Mouse (Mus musculus): Measurements from ENCODE around the gene Kif26b.

The Kif26b gene

GRCm38 (mm10) chr1:178542415-178542814 lies 13.5 kb downstream of the Kif26b start:
- DNase-seq: no peak

- DNase-seq: no peak
These were observed 14.3 kb downstream of the Kif26b start for GRCm38 (mm10) chr1:178542990-178543944.

DNA sequence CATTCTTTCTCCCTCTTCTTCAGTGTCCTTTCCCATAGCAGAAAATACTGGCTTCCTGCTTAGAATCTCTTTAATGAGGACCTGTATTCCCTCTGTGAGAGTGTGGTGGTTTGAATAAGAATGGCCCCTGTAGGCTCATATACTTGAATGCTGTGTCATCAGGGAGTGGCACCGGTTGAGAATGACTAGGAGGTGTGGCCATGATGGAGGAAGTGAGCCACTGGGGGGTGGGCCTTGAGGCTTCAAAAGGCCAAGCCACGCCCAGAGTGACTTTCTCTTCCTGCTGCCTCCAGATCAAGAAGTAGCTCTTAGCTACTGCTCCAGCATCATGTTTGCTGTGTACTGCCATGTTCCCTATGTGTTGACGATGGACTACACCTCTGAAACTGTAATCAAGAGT lies 15.7 kb downstream of the Kif26b start:
- no peak for DNase-seq

DNA sequence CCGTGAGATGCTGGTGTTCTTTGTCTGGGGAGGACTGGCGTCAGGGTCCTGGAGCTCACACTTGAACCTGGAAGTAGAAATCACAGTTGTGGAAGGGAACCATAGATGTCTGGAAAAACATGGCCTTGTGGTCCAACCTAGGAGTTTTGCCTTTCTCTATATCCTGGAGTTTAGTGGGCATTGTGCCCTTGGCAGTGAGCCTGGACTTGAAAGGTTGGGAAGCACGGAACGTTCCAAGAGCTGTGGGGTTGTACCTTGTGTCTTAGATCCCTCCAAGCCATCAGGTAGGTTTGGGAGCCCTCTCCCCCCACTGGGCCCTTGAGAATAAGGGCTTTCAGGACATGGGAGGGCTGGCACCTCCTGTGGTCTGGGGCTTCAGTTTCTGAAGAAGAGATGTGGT lies 20.7 kb downstream of the Kif26b start:
- DNase-seq: peak; percentile 65 to 73

- no peak for DNase-seq
These were observed 21.6 kb downstream of the Kif26b start for GRCm38 (mm10) chr1:178550477-178551047.

GRCm38 (mm10) chr1:178552278-178552897 lies 23.5 kb downstream of the Kif26b start:
- DNase-seq: no peak

- no peak for DNase-seq
These were observed 24.0 kb downstream of the Kif26b start for GRCm38 (mm10) chr1:178552898-178553284.

- peak; percentile 55 to 57 for DNase-seq
These were observed 27.3 kb downstream of the Kif26b start for GRCm38 (mm10) chr1:178556226-178556625.

DNA sequence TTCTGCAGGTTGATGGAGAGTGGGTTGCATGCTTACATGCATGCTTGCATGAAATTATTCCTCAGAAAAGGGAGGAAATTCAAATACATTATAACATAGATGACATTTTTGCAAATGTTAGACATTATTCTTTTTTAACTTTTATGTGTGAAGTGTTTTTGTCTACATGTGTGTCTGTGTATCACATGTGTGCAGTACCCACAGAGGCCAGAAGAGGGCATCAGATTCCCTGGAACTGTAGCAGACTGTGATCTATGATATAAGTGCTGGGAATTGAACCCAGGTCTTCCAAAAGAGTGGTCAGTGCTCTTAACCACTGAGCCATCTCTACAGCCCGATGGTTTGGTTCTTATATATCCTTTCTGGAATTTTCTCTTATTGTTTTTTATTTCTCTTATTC lies 31.1 kb downstream of the Kif26b start:
- DNase-seq: no peak

GRCm38 (mm10) chr1:178563834-178564233 lies 34.9 kb downstream of the Kif26b start:
- peak; percentile 27 to 53 for DNase-seq

DNA sequence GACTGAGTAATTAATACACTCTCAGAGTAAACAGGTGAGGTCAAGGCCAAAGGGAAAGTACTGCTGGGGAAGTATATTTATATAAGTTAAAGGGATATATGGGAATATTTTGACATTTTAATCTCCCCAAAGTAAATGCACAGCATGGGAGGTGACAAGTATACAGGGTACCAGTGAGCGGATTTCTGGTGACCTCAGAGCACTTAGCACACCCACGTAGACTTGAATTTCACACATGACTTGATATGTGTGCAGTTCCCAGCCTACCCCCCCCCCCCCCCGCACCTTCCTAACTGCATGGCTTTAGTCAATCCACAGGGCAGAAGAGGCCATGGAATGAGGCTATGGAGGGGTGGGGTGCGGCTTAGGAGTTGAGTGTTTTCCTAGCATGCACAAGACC lies 35.9 kb downstream of the Kif26b start:
- no peak for DNase-seq

DNA sequence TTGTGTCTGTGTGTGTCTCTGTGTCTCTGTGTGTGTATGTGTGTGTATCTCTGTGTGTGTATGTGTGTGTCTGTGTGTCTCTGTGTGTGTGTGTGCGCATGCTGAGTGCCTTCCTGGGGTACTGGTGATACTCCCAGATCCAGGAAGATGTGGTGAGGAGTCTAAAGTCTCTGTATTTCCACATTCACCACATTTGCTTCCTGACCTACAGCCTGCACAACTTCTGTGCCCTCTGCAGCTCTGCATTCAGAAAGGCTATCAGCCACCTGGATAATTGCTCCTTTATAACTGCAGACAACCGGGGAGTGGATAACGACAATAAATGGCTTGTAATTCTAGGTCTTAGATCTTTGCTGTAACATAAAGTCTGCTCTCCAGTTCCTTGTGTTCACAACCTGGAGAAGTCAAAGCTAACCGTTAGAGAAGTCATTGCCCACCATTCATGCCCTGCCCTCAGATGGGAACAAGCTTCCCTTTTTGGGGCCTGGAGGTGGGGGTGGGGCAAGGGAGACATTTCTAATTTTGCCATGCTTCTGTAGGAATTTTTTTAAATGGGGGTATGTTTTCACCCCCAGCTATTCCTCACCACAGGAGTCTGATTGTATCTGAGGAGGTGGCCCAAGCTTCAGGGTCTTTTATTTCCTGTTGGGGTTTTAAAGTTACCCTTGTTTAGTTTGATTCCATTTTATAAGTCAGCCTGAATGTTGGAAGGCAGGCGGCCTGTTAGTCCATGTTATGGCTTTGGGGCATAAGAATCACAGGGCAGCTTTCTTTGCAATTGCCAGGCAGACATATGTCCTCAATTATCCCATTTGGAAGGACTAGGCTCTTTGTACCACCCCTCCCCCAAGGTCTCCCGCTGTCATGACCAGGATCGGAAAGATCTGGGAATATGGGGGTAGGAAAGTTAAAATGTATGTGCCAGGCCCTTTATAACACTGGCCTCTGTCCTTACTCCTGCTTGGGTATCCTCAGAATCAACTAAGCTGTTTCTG lies 39.9 kb downstream of the Kif26b start:
- DNase-seq: no peak

- no peak for DNase-seq
These were observed 42.1 kb downstream of the Kif26b start for GRCm38 (mm10) chr1:178571009-178571408.

DNA sequence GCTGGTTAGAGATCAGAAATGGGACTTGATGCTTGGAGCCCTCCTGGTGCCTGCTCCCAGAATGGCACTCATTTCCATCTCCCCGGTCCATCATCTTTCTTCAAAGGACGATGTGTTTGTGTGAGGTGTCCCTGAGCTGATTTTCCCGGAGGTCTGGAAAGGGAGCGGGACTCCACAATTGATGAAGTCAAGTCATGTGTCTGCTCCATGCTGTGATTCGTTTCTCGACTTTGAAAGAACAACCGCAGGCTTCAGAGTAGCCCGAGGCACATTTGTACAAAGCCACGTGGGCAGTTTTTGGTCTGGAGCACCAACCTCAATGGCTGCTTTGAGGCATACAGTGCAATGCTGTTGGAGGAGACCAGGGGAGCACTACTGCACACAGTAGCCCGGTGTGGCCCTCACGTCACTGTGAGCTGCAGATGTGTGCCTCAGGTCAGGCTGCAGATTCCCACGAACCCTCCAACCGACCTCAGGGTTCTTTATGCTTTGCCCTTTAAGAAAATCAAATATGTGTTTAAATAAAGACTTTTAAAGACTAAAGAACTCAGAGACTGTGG lies 43.0 kb downstream of the Kif26b start:
- DNase-seq: no peak

- DNase-seq: no peak
These were observed 44.6 kb downstream of the Kif26b start for GRCm38 (mm10) chr1:178573406-178574032.

- DNase-seq: peak in 1 of 2 experiments; percentile 25
These were observed 46.8 kb downstream of the Kif26b start for GRCm38 (mm10) chr1:178575706-178576105.

- DNase-seq: no peak
These were observed 48.0 kb downstream of the Kif26b start for GRCm38 (mm10) chr1:178576926-178577325.

- DNase-seq: no peak
These were observed 56.6 kb downstream of the Kif26b start for GRCm38 (mm10) chr1:178585366-178586020.

- DNase-seq: no peak
These were observed 61.6 kb downstream of the Kif26b start for GRCm38 (mm10) chr1:178590229-178591171.

DNA sequence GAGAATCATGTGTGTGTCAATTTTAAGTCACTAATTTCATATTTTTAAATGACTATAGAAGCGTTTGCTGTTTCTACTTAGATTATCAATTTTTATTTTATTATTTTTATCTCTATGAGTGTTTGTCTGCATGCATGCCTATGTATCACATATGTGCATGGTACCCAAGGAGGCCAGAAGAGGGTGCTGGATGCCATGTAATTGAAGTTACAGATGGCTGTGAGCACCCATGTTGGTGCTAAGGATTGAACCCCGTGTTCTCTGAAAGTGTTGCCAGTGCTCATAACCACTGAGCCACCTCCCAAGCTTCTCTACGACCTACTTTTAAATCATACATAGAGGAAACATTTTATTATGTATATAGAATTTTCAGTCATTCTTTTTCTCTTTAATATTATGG lies 68.2 kb downstream of the Kif26b start:
- DNase-seq: no peak

All from cerebellum, postnatal 36 days (tissue).